In genomic region chr5:64375851-64376250, GRCm38 (mm10) we compare ENCODE assay signal across 18 mouse cellular contexts.
DNase-seq lines count a peak whose midpoint lies in the region; ATAC-seq and TF ChIP-seq lines count a peak whose summit lies in the region.
"Had no signal": no experiment of that assay in that cellular context is flagged by ENCODE, and none has a peak within 500 bp of the region (broad histone marks: within the 10 kb centered on the region; RNA-seq: fewer than 3 reads in every experiment).

No protein-coding gene starts in this region.

- TF ChIP-seq EP300 in liver, postnatal 0 days (IDR thresholded peaks at IDR 0.05; ENCODE audit: low read depth), result no peak

- no peak for TF ChIP-seq CTCF in gastrocnemius, adult 2 months (IDR thresholded peaks at IDR 0.05)
- no peak for TF ChIP-seq CTCF in liver, postnatal 0 days (IDR thresholded peaks at IDR 0.05; ENCODE audit: low read depth)

- H3K9me3 ChIP-seq in liver, postnatal 0 days (ENCODE audit: low read length), result no peaks in the 10 kb centered on the region
- H3K9me3 ChIP-seq in liver, embryonic 11.5 days (ENCODE audit: control insufficient read depth, low read length), result no peaks in the 10 kb centered on the region
- H3K9me3 ChIP-seq: intestine, embryonic 15.5 days; midbrain, embryonic 13.5 days had no signal

- H3K4me2 ChIP-seq in liver, postnatal 0 days (ENCODE audit: low read depth, low read length), result no peak overlapping the region
- H3K4me2 ChIP-seq in liver, embryonic 11.5 days, result no peak overlapping the region
- H3K4me2 ChIP-seq: intestine, embryonic 15.5 days; midbrain, embryonic 13.5 days had no signal

- H3K4me1 ChIP-seq in liver, postnatal 0 days (ENCODE audit: insufficient read depth), result peaks cover 20% of the 10 kb centered on the region
- peaks cover 27% of the 10 kb centered on the region for H3K4me1 ChIP-seq in liver, embryonic 11.5 days (replicated peaks; ENCODE audit: control insufficient read depth, insufficient read depth, low read length)

- ATAC-seq in liver, postnatal 0 days, result no peak
- no peak for ATAC-seq in liver, embryonic 11.5 days (replicated peaks; ENCODE audit: low FRiP score)
- ATAC-seq: forebrain, embryonic 16.5 days; intestine, embryonic 15.5 days; midbrain, embryonic 13.5 days had no signal

- H3K9ac ChIP-seq in liver, postnatal 0 days (replicated peaks), result no peak overlapping the region
- no peak overlapping the region for H3K9ac ChIP-seq in liver, embryonic 11.5 days (ENCODE audit: low read depth, low read length)
- H3K9ac ChIP-seq: intestine, embryonic 15.5 days; midbrain, embryonic 13.5 days had no signal

- H3K79me2 ChIP-seq in macrophage (ENCODE audit: inconsistent target), result no peaks in the 10 kb centered on the region

- peak overlapping the region; percentile 16 for H3K27ac ChIP-seq in gastrocnemius, adult 2 months
- peak overlapping the region; percentile 67; the same call in 1 of the 2 replicates for H3K27ac ChIP-seq in liver, postnatal 0 days (ENCODE audit: low read depth)
- peak overlapping the region; percentile 98 for H3K27ac ChIP-seq in macrophage
- no peak overlapping the region for H3K27ac ChIP-seq in liver, embryonic 11.5 days (ENCODE audit: low read depth, low read length)
- H3K27ac ChIP-seq: intestine, embryonic 15.5 days; midbrain, embryonic 13.5 days had no signal

- WGBS in liver, postnatal 0 days (ENCODE audit: insufficient replicate concordance), result 25% methylated on average over 3 of the region's 3 CpGs
- 13% methylated on average over 3 of the region's 3 CpGs for WGBS in macrophage (ENCODE audit: missing documents)
- WGBS in liver, embryonic 11.5 days, result 44% methylated on average over 3 of the region's 3 CpGs

- DNase-seq in gastrocnemius, adult 2 months, result no peak
- DNase-seq in gastrocnemius, postnatal 10 days, result no peak
- DNase-seq in liver, postnatal 0 days, result no peak
- DNase-seq in liver, result no peak
- peak; percentile 41 for DNase-seq in thymus, postnatal 25 days
- DNase-seq in liver, embryonic 11.5 days (ENCODE audit: low spot score), result no peak
- no peak for DNase-seq in gastrocnemius, postnatal 4 days (ENCODE audit: low spot score in 2 of 2)
- DNase-seq: adrenal gland, postnatal 36 days; cerebellum, adult 9-10 months; embryo, embryonic 11 days; kidney, postnatal 10 days; layer of hippocampus, postnatal 36 days; lung, postnatal 4 days had no signal

- no peaks in the 10 kb centered on the region for H3K27me3 ChIP-seq in liver, postnatal 0 days (ENCODE audit: insufficient read depth, low read length)
- no peaks in the 10 kb centered on the region for H3K27me3 ChIP-seq in liver, embryonic 11.5 days (replicated peaks; ENCODE audit: control insufficient read depth, insufficient read depth, low read length)
- H3K27me3 ChIP-seq: CH12.LX; intestine, embryonic 15.5 days; midbrain, embryonic 13.5 days had no signal

- no peak overlapping the region for H3K4me3 ChIP-seq in gastrocnemius, adult 2 months
- no peak overlapping the region for H3K4me3 ChIP-seq in liver, postnatal 0 days (ENCODE audit: low read depth, low read length)
- no peak overlapping the region for H3K4me3 ChIP-seq in macrophage (ENCODE audit: inconsistent target)
- H3K4me3 ChIP-seq in liver, embryonic 11.5 days (ENCODE audit: low read depth, low read length), result no peak overlapping the region
- H3K4me3 ChIP-seq: intestine, embryonic 15.5 days; midbrain, embryonic 13.5 days had no signal

- H3K36me3 ChIP-seq in liver, postnatal 0 days (replicated peaks; ENCODE audit: insufficient read depth, low read length), result no peaks in the 10 kb centered on the region
- no peaks in the 10 kb centered on the region for H3K36me3 ChIP-seq in macrophage (ENCODE audit: inconsistent target)
- no peaks in the 10 kb centered on the region for H3K36me3 ChIP-seq in liver, embryonic 11.5 days (ENCODE audit: control insufficient read depth, insufficient read depth, low read length)
- H3K36me3 ChIP-seq: intestine, embryonic 15.5 days; midbrain, embryonic 13.5 days had no signal

- intact Hi-C loops in gastrocnemius, adult 2 months (cut with DNase I), result no loop called here
